Mouse (Mus musculus): Measurements from ENCODE around the gene Olfr906.

DNA sequence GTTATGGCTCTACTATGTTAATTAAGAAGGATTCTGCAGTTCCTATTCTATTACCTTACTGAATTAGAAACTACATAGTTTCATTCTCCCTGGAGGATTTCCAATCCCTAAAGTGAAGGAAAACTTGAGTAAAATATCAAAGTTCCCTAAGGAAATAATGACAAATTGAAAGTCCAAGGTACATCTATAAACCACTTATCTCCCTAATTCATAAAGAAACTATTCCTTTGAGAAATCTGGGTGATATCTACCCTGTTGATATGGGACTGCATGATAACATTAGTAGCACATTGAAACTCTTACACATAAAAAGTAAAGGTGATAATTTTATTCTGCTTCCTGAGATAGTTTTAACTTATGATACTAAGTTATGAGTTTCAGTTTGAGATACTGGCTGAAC, 16.1 kb upstream of the Olfr906 start, which contains the start of gene Olfr905:
- TF ChIP-seq CTCF (IDR thresholded peaks at IDR 0.05; ENCODE audit: borderline replicate concordance, extremely low read depth, insufficient read depth, insufficient read length), result no peak
- TF ChIP-seq POLR2A (IDR thresholded peaks at IDR 0.05; ENCODE audit: borderline replicate concordance, extremely low read depth, insufficient read depth, insufficient read length, poor library complexity, severe bottlenecking), result no peak
